Mouse (Mus musculus) heart, embryonic 13.5 days (tissue): Measurements from ENCODE around the gene Wdfy1. TPM values are rescaled to one million over a fixed set of nuclear protein-coding genes. Genes with fewer than 3 reads are reported as not detected.

ENCODE experiments used
- ATAC-seq: fragments of 200-750 bp; cut with Nextera tagmentation; 2 replicates; pipeline ENCODE4 v1.8.0; 2017; ENCODE audit warnings: moderate TSS enrichment; ENCODE audit not compliant: insufficient number of reproducible peaks, low FRiP score, low TSS enrichment; ENCODE audit errors: extremely low read depth
- H3K27ac ChIP-seq: fragments of 300-500 bp; sonication (generic); replicated peaks from 2 replicates; pipeline ENCODE4 v1.5.1; 2015; ENCODE audit warnings: moderate library complexity, mild to moderate bottlenecking, inconsistent platforms
- H3K27me3 ChIP-seq: fragments of 300-500 bp; sonication (generic); replicated peaks from 2 replicates; pipeline ENCODE4 v1.6.1; 2015; ENCODE audit warnings: mild to moderate bottlenecking, inconsistent platforms
- H3K36me3 ChIP-seq: fragments of 300-500 bp; sonication (generic); 2 replicates; pipeline ENCODE4 v1.6.1; 2015; ENCODE audit warnings: mild to moderate bottlenecking, inconsistent platforms
- H3K4me1 ChIP-seq: fragments of 300-500 bp; sonication (generic); 2 replicates; pipeline ENCODE4 v1.6.1; 2015; ENCODE audit warnings: inconsistent platforms
- H3K4me2 ChIP-seq: fragments of 300-500 bp; sonication (generic); 2 replicates; pipeline ENCODE4 v1.6.1; 2015; ENCODE audit warnings: inconsistent platforms, mild to moderate bottlenecking, moderate library complexity
- H3K4me3 ChIP-seq: fragments of 300-500 bp; sonication (generic); 2 replicates; pipeline ENCODE4 v1.5.1; 2015; ENCODE audit warnings: moderate library complexity, mild to moderate bottlenecking, inconsistent platforms
- H3K9ac ChIP-seq: fragments of 300-500 bp; sonication (generic); 2 replicates; pipeline ENCODE4 v1.6.1; 2015; ENCODE audit warnings: inconsistent platforms, mild to moderate bottlenecking, moderate library complexity
- H3K9me3 ChIP-seq: fragments of 300-500 bp; sonication (generic); 2 replicates; pipeline ENCODE4 v1.6.1; 2016; ENCODE audit warnings: inconsistent platforms
- WGBS: fragments of 180-500 bp; shearing (Covaris S2); methylation state at CpG from one replicate; pipeline ENCODE4 v1.1.7; 2015; ENCODE audit warnings: mixed read lengths; 5-methylcytosine and 5-hydroxymethylcytosine counted together
- polyA plus RNA-seq: library from polyadenylated mRNA; unstranded; fragments of >200 nt; fragmentation: Nextera tagmentation; extraction: Ambion mirVana; gene quantifications from 2 replicates; pipeline ENCODE4 v1.2.1, GENCODE M21; 2015

Gene Wdfy1
- polyA plus RNA-seq, 1 experiment from 2014 or later: 30.1 TPM

- peaks cover 19% of the 10 kb centered on the region for H3K4me1 ChIP-seq
- no peak overlapping the region for H3K4me3 ChIP-seq
- no peak overlapping the region for H3K4me2 ChIP-seq
- 85% methylated on average over 1 of the region's 1 CpGs for WGBS
- H3K27me3 ChIP-seq: no peaks in the 10 kb centered on the region
- no peak for ATAC-seq
- H3K9ac ChIP-seq: no peak overlapping the region
- H3K27ac ChIP-seq: no peak overlapping the region
- H3K36me3 ChIP-seq: peaks cover 6% of the 10 kb centered on the region
- no peaks in the 10 kb centered on the region for H3K9me3 ChIP-seq
These were observed 32.6 kb downstream of the Wdfy1 start for GRCm38 (mm10) chr1:79743385-79743784.

DNA sequence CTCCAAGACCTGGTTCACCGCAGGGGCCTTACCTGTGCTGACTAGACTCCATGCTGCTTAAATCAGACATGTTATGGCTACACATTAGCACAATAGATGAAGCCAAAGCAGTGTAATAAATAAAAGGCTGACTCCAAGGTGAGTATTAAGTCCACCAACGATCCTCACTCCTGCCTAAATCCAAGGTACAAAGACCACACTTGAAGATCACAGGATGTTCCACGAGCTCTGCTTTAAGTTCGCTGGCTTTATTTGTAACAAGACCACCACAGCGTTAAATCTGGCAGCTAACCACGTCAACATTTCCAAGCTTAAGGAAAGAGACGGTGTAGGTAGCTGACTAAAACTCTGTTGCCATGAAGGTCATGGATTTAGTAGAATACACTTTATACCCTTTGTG, 33.0 kb downstream of the Wdfy1 start:
- Histone ChIP-seq H3K36me3 (peaks cover 10% of the 10 kb centered on the region), H3K4me2 (no peak overlapping the region), H3K4me1 (peaks cover 17% of the 10 kb centered on the region), H3K27ac (no peak overlapping the region), H3K4me3 (no peak overlapping the region), H3K9me3 (no peaks in the 10 kb centered on the region), H3K9ac (no peak overlapping the region), H3K27me3 (no peaks in the 10 kb centered on the region)
- ATAC-seq: no peak
- 87% methylated on average over 7 of the region's 7 CpGs for WGBS

DNA sequence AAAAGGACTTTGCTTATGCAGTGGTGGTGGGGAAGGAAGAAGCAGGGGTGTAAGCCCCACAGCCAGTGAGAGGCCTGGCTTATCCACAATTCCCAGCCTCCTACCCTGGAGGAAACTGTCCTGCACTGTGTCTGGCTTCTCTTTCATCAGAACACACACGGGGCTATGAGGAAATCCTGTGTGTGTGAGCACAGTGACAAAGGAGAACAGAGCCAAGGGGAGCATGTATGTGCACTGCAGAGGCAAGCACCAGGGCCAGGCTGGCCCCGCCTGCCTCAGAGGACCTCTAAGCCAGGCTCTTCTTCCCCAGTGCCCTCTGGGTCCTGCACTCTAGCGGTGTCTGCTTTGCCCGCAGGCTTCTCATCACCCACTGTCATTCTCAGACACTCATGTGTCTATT, 34.9 kb downstream of the Wdfy1 start:
- no peak overlapping the region for H3K4me3 ChIP-seq
- H3K4me2 ChIP-seq: no peak overlapping the region
- ATAC-seq: no peak; the same call in 1 of the 2 replicates
- peaks cover 10% of the 10 kb centered on the region for H3K4me1 ChIP-seq
- WGBS: 63% methylated on average over 4 of the region's 4 CpGs
- H3K9ac ChIP-seq: no peak overlapping the region
- peaks cover 17% of the 10 kb centered on the region for H3K36me3 ChIP-seq
- no peaks in the 10 kb centered on the region for H3K27me3 ChIP-seq
- H3K27ac ChIP-seq: 0 out of 2 replicates have a peak overlapping the region, but pooled peaks have one; percentile 2
- H3K9me3 ChIP-seq: no peaks in the 10 kb centered on the region

GRCm38 (mm10) chr1:79739726-79740125, 36.2 kb downstream of the Wdfy1 start:
- Histone ChIP-seq H3K9me3 (no peaks in the 10 kb centered on the region), H3K36me3 (peaks cover 17% of the 10 kb centered on the region), H3K4me3 (no peak overlapping the region), H3K4me1 (peaks cover 7% of the 10 kb centered on the region), H3K9ac (no peak overlapping the region), H3K27me3 (no peaks in the 10 kb centered on the region), H3K4me2 (no peak overlapping the region), H3K27ac (no peak overlapping the region)
- 91% methylated on average over 2 of the region's 2 CpGs for WGBS
- no peak for ATAC-seq

- Histone ChIP-seq H3K4me3 (no peak overlapping the region), H3K9ac (no peak overlapping the region), H3K36me3 (peaks cover 27% of the 10 kb centered on the region), H3K9me3 (no peaks in the 10 kb centered on the region), H3K4me2 (no peak overlapping the region), H3K27ac (no peak overlapping the region), H3K4me1 (peaks cover 7% of the 10 kb centered on the region), H3K27me3 (no peaks in the 10 kb centered on the region)
- 90% methylated on average over 3 of the region's 3 CpGs for WGBS
- ATAC-seq: no peak
These were observed 39.5 kb downstream of the Wdfy1 start for GRCm38 (mm10) chr1:79736408-79736807.

DNA sequence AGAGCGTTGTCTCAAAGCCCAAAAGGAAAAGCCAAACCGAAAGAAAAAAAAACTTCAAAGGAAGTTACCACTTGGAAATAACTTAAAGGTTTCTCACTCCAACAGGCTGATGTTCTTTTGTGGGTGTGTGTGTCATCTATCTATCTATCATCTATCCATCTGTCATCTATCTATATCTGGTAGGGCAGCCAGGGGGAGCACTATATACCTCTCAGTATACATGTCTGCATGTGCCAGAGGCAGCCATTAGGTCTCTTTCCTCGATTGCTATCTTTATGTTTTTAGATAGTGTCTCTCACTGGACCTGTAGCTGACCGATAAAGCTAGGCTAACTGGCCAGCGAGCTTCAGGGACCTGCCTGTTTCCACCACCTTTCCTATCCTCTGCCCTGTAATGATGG, 41.1 kb downstream of the Wdfy1 start:
- no peak overlapping the region for H3K27ac ChIP-seq
- H3K4me3 ChIP-seq: no peak overlapping the region
- no peaks in the 10 kb centered on the region for H3K9me3 ChIP-seq
- ATAC-seq: no peak
- H3K4me1 ChIP-seq: no peaks in the 10 kb centered on the region
- no peaks in the 10 kb centered on the region for H3K27me3 ChIP-seq
- no peak overlapping the region for H3K9ac ChIP-seq
- 69% methylated on average over 5 of the region's 5 CpGs for WGBS
- H3K36me3 ChIP-seq: peaks cover 30% of the 10 kb centered on the region
- no peak overlapping the region for H3K4me2 ChIP-seq

DNA sequence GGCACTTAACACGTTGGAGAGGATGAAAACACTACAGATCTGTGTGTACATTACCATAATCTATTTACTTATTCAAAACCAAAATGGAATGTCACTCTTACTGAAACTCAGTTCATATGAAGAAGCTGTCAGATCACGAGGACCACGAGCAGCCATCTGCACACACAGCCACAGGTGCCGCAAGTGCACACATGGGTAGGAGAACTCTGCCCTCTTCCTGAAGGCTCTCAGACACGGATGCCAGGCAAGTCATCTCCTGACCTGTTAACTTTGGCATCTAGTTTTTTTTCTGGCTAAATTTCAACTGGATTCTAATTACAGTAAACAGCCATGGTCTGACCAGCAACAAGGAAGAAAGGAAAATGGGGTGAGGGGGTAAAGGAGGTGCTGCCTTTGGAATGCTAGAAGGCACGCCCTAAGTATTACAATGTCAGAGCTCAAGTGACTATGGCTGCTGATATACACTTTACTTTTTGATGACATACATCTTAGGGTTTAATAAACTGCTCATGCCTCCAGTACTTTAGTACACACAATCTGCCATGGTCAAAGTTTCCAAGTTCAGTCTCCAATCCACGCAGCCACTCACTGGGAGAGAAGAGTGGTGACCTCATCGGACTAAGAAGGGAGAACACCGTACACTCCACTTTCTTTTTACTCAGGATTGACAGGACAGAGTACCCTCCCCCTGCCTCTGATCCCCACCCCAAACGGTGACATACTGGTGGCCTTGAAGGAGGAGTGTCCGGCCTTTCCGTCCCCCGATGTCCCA, 61.6 kb downstream of the Wdfy1 start:
- Histone ChIP-seq H3K27ac (no peak overlapping the region), H3K36me3 (peaks cover 43% of the 10 kb centered on the region), H3K9me3 (no peaks in the 10 kb centered on the region), H3K27me3 (no peaks in the 10 kb centered on the region), H3K4me1 (peaks cover 15% of the 10 kb centered on the region), H3K4me2 (no peak overlapping the region), H3K9ac (no peak overlapping the region), H3K4me3 (no peak overlapping the region)
- WGBS: 81% methylated on average over 13 of the region's 13 CpGs
- no peak for ATAC-seq

- Histone ChIP-seq H3K27ac (no peak overlapping the region), H3K9me3 (no peaks in the 10 kb centered on the region), H3K36me3 (peaks cover 48% of the 10 kb centered on the region), H3K4me3 (no peak overlapping the region), H3K27me3 (no peaks in the 10 kb centered on the region), H3K4me2 (no peak overlapping the region), H3K4me1 (peaks cover 15% of the 10 kb centered on the region), H3K9ac (no peak overlapping the region)
- WGBS: 87% methylated on average over 5 of the region's 5 CpGs
- ATAC-seq: no peak
These were observed 62.9 kb downstream of the Wdfy1 start for GRCm38 (mm10) chr1:79713081-79713480.

- no peak overlapping the region for H3K4me3 ChIP-seq
- WGBS: 64% methylated on average over 18 of the region's 18 CpGs
- no peak overlapping the region for H3K9ac ChIP-seq
- H3K4me2 ChIP-seq: no peak overlapping the region
- no peaks in the 10 kb centered on the region for H3K27me3 ChIP-seq
- H3K27ac ChIP-seq: peak overlapping the region; percentile 46
- H3K4me1 ChIP-seq: peaks cover 15% of the 10 kb centered on the region
- no peak for ATAC-seq
- peaks cover 60% of the 10 kb centered on the region for H3K36me3 ChIP-seq
- H3K9me3 ChIP-seq: no peaks in the 10 kb centered on the region
These were observed 64.5 kb downstream of the Wdfy1 start for GRCm38 (mm10) chr1:79711147-79712126.

- peak overlapping the region; percentile 46 for H3K27ac ChIP-seq
- no peak overlapping the region for H3K4me3 ChIP-seq
- no peak for ATAC-seq
- H3K36me3 ChIP-seq: peaks cover 66% of the 10 kb centered on the region
- no peak overlapping the region for H3K4me2 ChIP-seq
- no peak overlapping the region for H3K9ac ChIP-seq
- no peaks in the 10 kb centered on the region for H3K27me3 ChIP-seq
- peaks cover 15% of the 10 kb centered on the region for H3K4me1 ChIP-seq
- 53% methylated on average over 4 of the region's 4 CpGs for WGBS
- no peaks in the 10 kb centered on the region for H3K9me3 ChIP-seq
These were observed 65.3 kb downstream of the Wdfy1 start for GRCm38 (mm10) chr1:79710678-79711077.

DNA sequence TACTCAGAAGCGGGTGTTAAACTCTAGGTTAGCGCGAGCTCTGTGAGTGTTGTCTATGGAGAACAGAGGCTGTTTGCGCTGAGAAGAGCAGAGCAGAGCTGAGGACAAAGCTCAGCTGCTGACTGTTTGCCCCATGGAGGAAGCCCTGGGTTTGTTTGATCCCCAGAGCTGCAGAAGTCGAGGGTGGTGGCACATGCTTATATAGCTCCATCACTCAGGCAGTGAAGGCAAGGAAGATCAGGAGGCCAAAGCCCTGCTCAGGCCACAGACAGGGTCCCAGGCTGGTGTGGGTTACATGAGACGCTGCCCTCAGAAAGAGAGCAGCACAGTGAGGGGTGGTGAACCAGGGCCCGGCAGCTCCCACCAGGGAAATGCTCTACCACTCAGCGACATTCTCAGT, 65.7 kb downstream of the Wdfy1 start:
- Histone ChIP-seq H3K9ac (no peak overlapping the region), H3K9me3 (no peaks in the 10 kb centered on the region), H3K4me1 (peaks cover 15% of the 10 kb centered on the region), H3K4me2 (no peak overlapping the region), H3K36me3 (peaks cover 69% of the 10 kb centered on the region), H3K27me3 (no peaks in the 10 kb centered on the region), H3K27ac (no peak overlapping the region), H3K4me3 (no peak overlapping the region)
- 80% methylated on average over 8 of the region's 8 CpGs for WGBS
- ATAC-seq: no peak
